Mouse (Mus musculus) heart, embryonic 14.5 days (tissue): ENCODE data around the gene Wdpcp. TPM values are rescaled to one million over a fixed set of nuclear protein-coding genes. Genes with fewer than 3 reads are reported as not detected.

Experiments
- ATAC-seq: fragments of 200-750 bp; cut with Nextera tagmentation; 2 replicates; pipeline ENCODE4 v1.8.0; 2017; ENCODE audit warnings: low read depth, moderate TSS enrichment; ENCODE audit not compliant: insufficient number of reproducible peaks, insufficient read depth, low FRiP score
- H3K27ac ChIP-seq, 2 experiments: fragments of 200-500 bp in 1 of 2; fragments of 300-500 bp in 1 of 2; sonication (generic) in 1 of 2; replicated peaks in 1 of 2; 2 replicates each; pipeline ENCODE4 v1.5.1; 2012 to 2014; ENCODE audit warnings: low read depth in 2 of 2, low read length in 2 of 2, control low read depth in 1 of 2, mild to moderate bottlenecking in 1 of 2, mixed read lengths in 1 of 2; ENCODE audit not compliant: control insufficient read depth in 1 of 2, insufficient read depth in 1 of 2
- H3K27me3 ChIP-seq: fragments of 300-500 bp; sonication (generic); 2 replicates; pipeline ENCODE4 v1.6.1; 2014; ENCODE audit warnings: mild to moderate bottlenecking, low read length, control low read depth; ENCODE audit not compliant: control insufficient read depth, insufficient read depth
- H3K36me3 ChIP-seq: fragments of 300-500 bp; sonication (generic); 2 replicates; pipeline ENCODE4 v1.6.1; 2014; ENCODE audit warnings: mild to moderate bottlenecking, control low read depth, low read length, mixed read lengths; ENCODE audit not compliant: control insufficient read depth, insufficient read depth
- H3K4me1 ChIP-seq, 2 experiments: fragments of 200-500 bp in 1 of 2; fragments of 300-500 bp in 1 of 2; sonication (generic) in 1 of 2; 2 replicates each; pipeline ENCODE4 v1.6.1; 2012 to 2014; ENCODE audit warnings: low read length in 2 of 2, control low read depth in 1 of 2, mixed read lengths in 1 of 2; ENCODE audit not compliant: control insufficient read depth in 2 of 2, insufficient read depth in 2 of 2
- H3K4me2 ChIP-seq: fragments of 300-500 bp; sonication (generic); 2 replicates; pipeline ENCODE4 v1.6.1; 2014; ENCODE audit warnings: mild to moderate bottlenecking, low read length
- H3K4me3 ChIP-seq, 2 experiments: fragments of 200-500 bp in 1 of 2; fragments of 300-500 bp in 1 of 2; sonication (generic) in 1 of 2; 2 replicates each; pipeline ENCODE4 v1.5.1; 2012 to 2014; ENCODE audit warnings: low read length in 2 of 2, mild to moderate bottlenecking in 2 of 2, control low read depth in 1 of 2, low read depth in 1 of 2, moderate library complexity in 1 of 2; ENCODE audit not compliant: control insufficient read depth in 1 of 2, insufficient read depth in 1 of 2
- H3K9ac ChIP-seq: fragments of 300-500 bp; sonication (generic); 2 replicates; pipeline ENCODE4 v1.6.1; 2014; ENCODE audit warnings: mild to moderate bottlenecking, low read length
- H3K9me3 ChIP-seq: fragments of 300-500 bp; sonication (generic); 2 replicates; pipeline ENCODE4 v1.6.1; 2016; ENCODE audit warnings: low read length, control low read depth; ENCODE audit not compliant: control insufficient read depth
- WGBS: fragments of 180-500 bp; shearing (Covaris S2); extraction: QIAGEN DNeasy Blood & Tissue Kit; methylation state at CpG from one replicate; pipeline ENCODE4 v1.1.7; 2014; 5-methylcytosine and 5-hydroxymethylcytosine counted together
- polyA plus RNA-seq: library from polyadenylated mRNA; unstranded; fragments of >200 nt; fragmentation: Nextera tagmentation; extraction: Ambion mirVana; gene quantifications from 2 replicates; pipeline ENCODE4 v1.2.1, GENCODE M21; 2014

The Wdpcp gene
- polyA plus RNA-seq, 1 experiment from 2014 or later, result 7.6 TPM

- Histone ChIP-seq H3K4me2 (no peak overlapping the region), H3K36me3 (peaks cover 85% of the 10 kb centered on the region), H3K9ac (no peak overlapping the region), H3K27me3 (no peaks in the 10 kb centered on the region), H3K4me1 (peaks cover 8 to 17% of the 10 kb centered on the region in 2 experiments), H3K27ac (no peak overlapping the region), H3K9me3 (no peaks in the 10 kb centered on the region), H3K4me3 (no peak overlapping the region)
- no peak for ATAC-seq
- WGBS, result 78% methylated on average over 11 of the region's 11 CpGs
Observed at GRCm38 (mm10) chr11:21559727-21560126, 12.3 kb upstream of the Wdpcp start.

GRCm38 (mm10) chr11:21561347-21561746 is 10.7 kb upstream of the Wdpcp start:
- no peaks in the 10 kb centered on the region for H3K27me3 ChIP-seq
- no peaks in the 10 kb centered on the region for H3K9me3 ChIP-seq
- WGBS, result 44% methylated on average over 5 of the region's 5 CpGs
- H3K27ac ChIP-seq, result peak overlapping the region; percentile 68 to 69
- peak overlapping the region; percentile 2 for H3K4me2 ChIP-seq
- H3K36me3 ChIP-seq, result peaks cover 89% of the 10 kb centered on the region
- H3K9ac ChIP-seq, result no peak overlapping the region
- peak; percentile 75 for ATAC-seq
- no peak overlapping the region for H3K4me3 ChIP-seq
- H3K4me1 ChIP-seq, result peaks cover 10 to 27% of the 10 kb centered on the region in 2 experiments

- WGBS, result 32% methylated on average over 4 of the region's 4 CpGs
- Histone ChIP-seq H3K4me2 (peak overlapping the region; percentile 47), H3K9me3 (no peaks in the 10 kb centered on the region), H3K27ac (peak overlapping the region; percentile 85 to 92), H3K9ac (peak overlapping the region; percentile 31), H3K36me3 (peaks cover 83% of the 10 kb centered on the region), H3K4me3 (no peak overlapping the region), H3K4me1 (peaks cover 13 to 46% of the 10 kb centered on the region in 2 experiments), H3K27me3 (no peaks in the 10 kb centered on the region)
- no peak for ATAC-seq
Observed at GRCm38 (mm10) chr11:21563617-21564325, 8.3 kb upstream of the Wdpcp start.

- H3K4me1 ChIP-seq, result peaks cover 13 to 52% of the 10 kb centered on the region in 2 experiments
- no peak overlapping the region for H3K4me2 ChIP-seq
- H3K36me3 ChIP-seq, result peaks cover 76% of the 10 kb centered on the region
- no peaks in the 10 kb centered on the region for H3K27me3 ChIP-seq
- 79% methylated on average over 9 of the region's 9 CpGs for WGBS
- H3K9ac ChIP-seq, result no peak overlapping the region; the same call in 1 of the 2 replicates
- ATAC-seq, result no peak
- H3K4me3 ChIP-seq, result no peak overlapping the region
- H3K27ac ChIP-seq, result peak overlapping the region; percentile 33 to 56; a peak in 2 of 4 replicates
- H3K9me3 ChIP-seq, result no peaks in the 10 kb centered on the region
Observed at GRCm38 (mm10) chr11:21564681-21565405, 7.2 kb upstream of the Wdpcp start.

- 0 out of 2 replicates have a peak overlapping the region, but pooled peaks have one; percentile 44 for H3K9ac ChIP-seq
Observed at GRCm38 (mm10) chr11:21566934-21567333, 5.1 kb upstream of the Wdpcp start.

GRCm38 (mm10) chr11:21567733-21568132 is 4.3 kb upstream of the Wdpcp start:
- no peak overlapping the region for H3K27ac ChIP-seq
- H3K4me2 ChIP-seq, result peak overlapping the region; percentile 49
- peak overlapping the region; percentile 22; the same call in 1 of the 2 replicates for H3K9ac ChIP-seq
- no peaks in the 10 kb centered on the region for H3K27me3 ChIP-seq
- peaks cover 6 to 45% of the 10 kb centered on the region in 2 experiments for H3K4me1 ChIP-seq
- ATAC-seq, result no peak
- WGBS, result 84% methylated on average over 1 of the region's 1 CpGs
- H3K4me3 ChIP-seq, result no peak overlapping the region
- no peaks in the 10 kb centered on the region for H3K9me3 ChIP-seq
- peaks cover 50% of the 10 kb centered on the region for H3K36me3 ChIP-seq

More at GRCm38 (mm10) chr11:21566934-21567333, 5.1 kb upstream of the Wdpcp start:
- peaks cover 55% of the 10 kb centered on the region for H3K36me3 ChIP-seq
- no peak for ATAC-seq
- H3K27me3 ChIP-seq, result no peaks in the 10 kb centered on the region
- no peak overlapping the region for H3K27ac ChIP-seq
- peak overlapping the region; percentile 9; the same call in 1 of the 2 replicates for H3K4me2 ChIP-seq
- H3K4me3 ChIP-seq, result no peak overlapping the region
- 79% methylated on average over 6 of the region's 6 CpGs for whole genome bisulfite sequencing
- H3K9me3 ChIP-seq, result no peaks in the 10 kb centered on the region
- H3K4me1 ChIP-seq, result peaks cover 8 to 46% of the 10 kb centered on the region in 2 experiments

- H3K36me3 ChIP-seq, result peaks cover 38% of the 10 kb centered on the region
- H3K4me1 ChIP-seq, result peaks cover 4 to 42% of the 10 kb centered on the region in 2 experiments
- peak overlapping the region; percentile 74 for H3K4me2 ChIP-seq
- no peak for ATAC-seq
- H3K4me3 ChIP-seq, result peak overlapping the region; percentile 34 to 70
- H3K27ac ChIP-seq, result peak overlapping the region; percentile 92 to 95
- peak overlapping the region; percentile 88 for H3K9ac ChIP-seq
- WGBS, result 22% methylated on average over 5 of the region's 5 CpGs
- H3K9me3 ChIP-seq, result no peaks in the 10 kb centered on the region
- no peaks in the 10 kb centered on the region for H3K27me3 ChIP-seq
Observed at GRCm38 (mm10) chr11:21569002-21569401, 3.0 kb upstream of the Wdpcp start.
